Mouse (Mus musculus) ES-CJ7 (cell line): ENCODE results near the gene Morc4.

Experiments
- DNase-seq: peaks from one replicate; pipeline ENCODE4 v3.0.0; 2011; ENCODE audit warnings: low read depth, low spot score

The Morc4 gene

GRCm38 (mm10) chrX:139870938-139871791 is at the start of gene Morc4:
Gene Morc4 (minus strand): TSS chrX:139871677.
- peak; percentile 45 for DNase-seq

GRCm38 (mm10) chrX:139920572-139920971 is 49.1 kb upstream of the Morc4 start:
- DNase-seq: no peak

- no peak for DNase-seq
Observed at GRCm38 (mm10) chrX:139891387-139891786, 19.9 kb upstream of the Morc4 start.

- DNase-seq: no peak
Observed at GRCm38 (mm10) chrX:139883221-139883620, 11.7 kb upstream of the Morc4 start.

GRCm38 (mm10) chrX:139877936-139878335 is 6.5 kb upstream of the Morc4 start:
- DNase-seq: no peak

DNA sequence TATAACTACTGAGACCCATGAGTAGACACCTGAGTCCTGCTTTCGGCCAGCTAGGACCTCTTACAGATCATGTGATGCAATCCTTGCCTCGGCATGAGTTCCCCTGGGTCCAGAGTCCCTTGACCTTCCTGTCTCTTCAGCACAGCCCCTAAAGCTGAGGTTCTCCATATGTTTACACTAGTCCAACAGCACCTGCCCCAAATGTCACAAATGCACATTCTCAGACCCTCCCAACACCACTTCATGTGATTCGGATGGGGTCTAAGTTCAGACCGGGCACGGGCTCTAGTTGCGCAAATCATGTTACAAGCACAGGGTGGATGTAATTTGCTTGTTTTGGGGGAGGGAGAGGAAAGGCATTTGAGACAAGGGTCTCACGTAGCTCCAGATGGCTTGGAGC is 5.6 kb upstream of the Morc4 start:
- DNase-seq: no peak

GRCm38 (mm10) chrX:139870300-139870711 is 1.2 kb downstream of the Morc4 start:
- peak; percentile 14 for DNase-seq

DNA sequence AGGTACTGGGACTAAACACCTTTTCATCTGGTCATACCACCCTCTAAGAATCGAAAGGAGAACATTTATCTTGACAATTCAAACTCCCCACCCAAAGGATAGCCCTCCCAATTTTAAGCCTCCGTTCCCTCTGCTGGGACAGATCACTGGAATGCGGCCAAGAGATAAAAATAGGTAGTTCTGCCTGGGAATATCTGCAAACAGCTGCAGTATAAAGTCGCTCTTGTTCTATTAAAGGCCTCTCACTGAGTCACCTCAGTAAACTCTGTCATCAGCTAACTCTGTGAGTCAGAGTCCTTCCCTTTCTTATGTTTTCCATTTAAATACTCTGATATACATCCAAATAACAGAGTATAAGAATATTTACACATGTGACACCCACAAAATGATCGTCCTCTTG is 12.1 kb downstream of the Morc4 start:
- DNase-seq: no peak

DNA sequence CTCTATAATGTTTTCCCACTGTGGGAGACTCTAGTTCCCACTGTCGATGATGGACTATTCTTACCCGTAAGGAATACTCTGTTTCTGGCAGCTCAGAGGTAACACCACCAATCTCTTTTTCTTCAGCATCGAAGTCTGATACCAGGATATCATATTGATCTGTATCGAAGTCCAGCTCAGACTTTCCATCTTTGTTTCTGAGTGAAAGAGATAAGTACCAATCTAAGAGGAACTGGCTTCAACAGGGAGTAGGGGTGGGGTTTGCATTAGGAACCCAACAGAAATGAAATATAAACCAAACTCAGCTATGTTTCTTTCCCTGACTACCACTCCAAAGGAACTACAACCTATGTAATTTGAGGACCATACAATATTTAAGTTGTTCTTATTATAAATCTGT is 16.7 kb downstream of the Morc4 start:
- DNase-seq: no peak

DNA sequence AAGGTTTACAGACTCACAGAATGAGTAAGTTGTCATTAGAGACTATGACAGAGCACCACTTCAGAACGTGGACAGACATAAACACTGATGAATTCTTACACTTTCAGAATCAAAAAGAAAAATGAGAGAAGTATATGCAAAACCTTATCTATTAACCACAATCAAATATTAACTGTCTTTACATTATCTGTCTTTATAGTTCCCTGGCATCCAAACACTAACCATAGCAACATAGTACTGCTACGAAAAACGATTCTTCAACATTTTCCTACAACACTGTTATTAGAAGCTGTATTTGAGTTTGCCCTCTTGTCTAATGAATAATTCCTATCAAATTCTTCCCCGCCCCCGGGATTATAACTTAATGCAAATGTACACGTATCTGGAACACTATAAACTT is 30.4 kb downstream of the Morc4 start:
- no peak for DNase-seq

- DNase-seq: peak; percentile 4
Observed at GRCm38 (mm10) chrX:139839057-139839456, 32.4 kb downstream of the Morc4 start.

- peak; percentile 46 for DNase-seq
Observed at GRCm38 (mm10) chrX:139832464-139832863, 39.0 kb downstream of the Morc4 start.

- no peak for DNase-seq
Observed at GRCm38 (mm10) chrX:139828363-139829092, 42.9 kb downstream of the Morc4 start.

DNA sequence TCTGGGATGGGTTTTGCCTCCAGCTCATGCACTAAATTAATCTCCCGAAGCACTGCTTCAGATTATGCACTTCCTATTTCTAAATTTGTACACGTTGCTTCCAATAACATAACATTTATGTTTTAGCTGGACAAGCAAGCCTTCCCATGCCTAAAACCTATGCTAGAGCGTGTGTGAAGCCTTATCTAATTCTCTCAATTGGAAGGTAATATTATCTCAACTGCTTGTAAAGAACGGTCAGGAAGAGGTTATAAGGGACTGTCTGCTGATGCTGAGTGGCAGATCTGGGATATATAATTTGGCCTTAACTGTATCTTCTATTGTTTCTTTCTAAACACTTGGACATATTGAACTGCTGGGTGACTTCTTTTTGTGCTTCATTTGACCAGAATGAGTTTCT is 44.6 kb downstream of the Morc4 start:
- DNase-seq: no peak

GRCm38 (mm10) chrX:139825402-139825801 is 46.1 kb downstream of the Morc4 start:
- no peak for DNase-seq

- no peak for DNase-seq
Observed at GRCm38 (mm10) chrX:139815201-139815600, 56.3 kb downstream of the Morc4 start.

- DNase-seq: no peak
Observed at GRCm38 (mm10) chrX:139814018-139814635, 57.4 kb downstream of the Morc4 start.

DNA sequence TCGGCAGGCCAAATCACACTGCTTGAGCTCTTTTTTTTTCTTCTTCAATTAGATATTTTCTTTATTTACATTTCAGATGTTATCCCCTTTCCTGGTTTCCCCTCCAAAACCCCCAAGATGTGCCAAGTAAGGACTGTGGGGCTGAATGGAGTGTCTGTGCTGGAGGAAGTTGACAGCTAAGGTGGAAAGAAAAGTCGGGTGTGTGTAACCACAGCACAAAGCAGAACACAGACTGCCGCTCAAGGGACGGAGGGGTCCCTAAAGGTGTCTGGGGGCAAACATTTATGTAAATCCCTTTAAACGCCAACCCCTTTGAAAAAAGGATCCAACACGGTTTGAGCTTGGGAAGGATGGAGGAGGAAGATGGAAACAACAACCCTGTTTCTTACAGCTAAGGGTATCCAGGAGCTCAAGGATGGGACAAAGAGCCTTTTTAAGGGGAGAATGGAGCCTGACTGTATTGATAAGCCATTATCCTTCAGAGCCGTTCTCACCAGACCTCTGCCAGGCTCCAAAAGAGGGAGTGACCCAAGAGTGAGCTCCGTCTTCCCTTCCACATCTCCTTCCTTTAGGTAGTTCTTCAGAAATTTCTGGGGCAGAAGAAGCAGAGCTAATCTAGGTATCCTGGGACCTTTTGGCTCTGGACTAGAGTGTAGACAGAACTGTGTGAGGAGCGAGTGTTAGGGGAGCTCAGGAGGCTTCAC is 58.0 kb downstream of the Morc4 start:
- no peak for DNase-seq

DNA sequence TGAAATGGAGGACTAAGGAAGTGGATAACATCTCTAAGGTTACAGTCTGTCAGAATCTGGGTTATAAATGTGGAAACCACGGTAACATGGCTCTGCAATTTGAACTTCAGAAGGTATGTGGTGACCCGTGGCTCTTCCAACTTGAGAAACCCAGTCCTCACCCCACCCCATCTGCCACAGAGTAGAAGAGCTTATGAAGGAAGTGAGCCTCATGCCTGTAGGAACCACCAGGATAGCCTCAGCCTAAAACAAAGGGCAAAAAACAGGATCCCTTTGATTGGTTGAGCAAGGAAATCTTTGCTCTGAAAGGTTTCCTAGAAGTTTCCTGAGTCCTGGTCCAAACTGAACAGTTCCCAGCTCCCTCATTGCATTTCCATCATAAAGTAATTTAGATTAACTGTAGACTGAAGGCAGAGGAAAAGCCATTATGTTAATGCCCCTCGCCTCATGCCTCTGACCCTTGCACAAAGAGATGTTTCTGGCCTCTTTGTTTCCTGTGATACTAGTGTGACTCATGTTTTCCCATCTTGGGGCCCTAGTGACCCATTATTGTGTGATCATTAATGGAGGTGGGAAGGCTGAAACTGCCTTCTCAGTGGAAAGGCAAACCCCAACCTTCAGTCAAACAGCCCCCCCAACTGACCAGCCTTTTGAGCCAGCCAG is 58.7 kb downstream of the Morc4 start:
- peak; percentile 21 for DNase-seq

DNA sequence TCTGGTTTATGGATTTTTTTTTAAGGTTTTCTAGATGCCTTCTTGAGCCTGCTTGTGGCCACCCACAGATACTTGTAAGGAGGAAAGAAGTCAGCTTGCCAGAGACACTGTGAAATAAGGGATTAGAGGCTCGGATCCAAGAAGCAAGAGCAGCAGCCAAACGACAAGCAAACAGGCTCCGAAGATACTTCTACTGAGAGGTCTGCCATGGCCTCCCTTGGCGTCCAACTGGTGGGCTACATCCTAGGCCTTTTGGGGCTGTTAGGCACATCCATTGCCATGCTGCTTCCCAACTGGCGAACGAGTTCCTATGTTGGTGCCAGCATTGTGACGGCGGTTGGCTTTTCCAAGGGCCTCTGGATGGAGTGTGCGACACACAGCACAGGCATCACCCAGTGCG is 63.0 kb downstream of the Morc4 start:
- no peak for DNase-seq

- DNase-seq: no peak
Observed at GRCm38 (mm10) chrX:139808085-139808484, 63.4 kb downstream of the Morc4 start.
